Mouse (Mus musculus): ENCODE measurements around the gene Nlrc5.

The Nlrc5 gene

DNA sequence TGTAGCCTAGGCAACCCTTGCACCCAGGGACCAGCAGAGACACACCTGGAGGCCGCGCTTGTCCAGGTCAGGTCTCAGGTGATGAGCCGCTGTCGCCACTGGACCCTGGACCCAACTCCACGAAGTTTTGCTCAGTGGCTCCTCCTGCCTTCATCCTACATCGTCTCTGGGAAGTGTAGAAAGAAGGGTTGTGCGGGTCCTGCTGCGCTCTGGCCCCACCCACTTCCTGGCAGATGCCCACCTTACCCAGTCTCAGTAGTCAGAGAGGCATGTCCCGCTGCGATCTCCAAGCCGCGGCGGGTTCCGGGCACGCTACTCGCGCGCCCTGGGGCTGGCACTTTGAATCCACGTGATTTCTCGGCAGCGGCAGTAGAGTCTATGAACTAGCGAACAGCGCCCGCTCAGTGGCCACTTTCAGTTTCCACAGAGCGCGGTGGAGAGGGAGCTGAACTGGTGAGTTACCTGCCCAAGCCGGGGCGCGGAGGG, at the start of gene Nlrc5:
TSS of gene Nlrc5 (plus strand) at position 376 of the 486 bp plus-strand sequence.
- in situ Hi-C loops (cut with MboI, MseI): no loop called here

DNA sequence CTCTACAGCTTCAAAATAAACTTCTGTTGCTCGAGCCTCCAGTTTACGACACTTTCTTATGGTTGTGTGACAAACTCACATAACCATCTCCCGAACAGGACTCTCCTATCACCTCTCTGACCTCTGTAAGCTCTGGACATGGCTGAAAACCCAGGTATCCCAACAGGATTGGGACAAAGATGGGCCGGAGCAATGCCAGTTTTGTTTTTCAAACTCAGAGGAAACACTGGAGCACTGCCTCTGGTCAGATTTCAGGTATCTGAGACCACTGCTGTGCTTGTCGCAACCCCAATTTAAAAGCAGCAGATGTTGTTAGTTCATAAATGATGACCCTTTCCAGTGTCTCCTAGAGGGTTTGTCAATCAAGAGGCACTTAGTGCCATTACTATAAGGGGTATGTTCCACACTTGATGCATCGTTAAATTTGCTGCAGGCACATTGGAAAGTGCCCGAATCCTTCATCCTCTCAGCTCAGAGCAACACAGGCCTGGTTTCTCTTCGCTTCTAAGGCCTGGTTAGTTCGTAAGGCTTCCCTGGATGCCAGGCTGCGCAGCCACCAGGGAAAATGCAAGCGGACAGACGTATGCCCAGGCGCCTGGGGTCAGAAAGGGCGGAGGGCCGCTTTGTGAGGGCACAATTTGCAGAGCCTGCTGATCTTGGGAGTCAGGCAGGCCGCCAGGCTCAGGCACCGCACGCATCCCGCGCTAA, 48.5 kb upstream of the Nlrc5 start:
- in situ Hi-C loops (cut with MboI, MseI): no loop called here

DNA sequence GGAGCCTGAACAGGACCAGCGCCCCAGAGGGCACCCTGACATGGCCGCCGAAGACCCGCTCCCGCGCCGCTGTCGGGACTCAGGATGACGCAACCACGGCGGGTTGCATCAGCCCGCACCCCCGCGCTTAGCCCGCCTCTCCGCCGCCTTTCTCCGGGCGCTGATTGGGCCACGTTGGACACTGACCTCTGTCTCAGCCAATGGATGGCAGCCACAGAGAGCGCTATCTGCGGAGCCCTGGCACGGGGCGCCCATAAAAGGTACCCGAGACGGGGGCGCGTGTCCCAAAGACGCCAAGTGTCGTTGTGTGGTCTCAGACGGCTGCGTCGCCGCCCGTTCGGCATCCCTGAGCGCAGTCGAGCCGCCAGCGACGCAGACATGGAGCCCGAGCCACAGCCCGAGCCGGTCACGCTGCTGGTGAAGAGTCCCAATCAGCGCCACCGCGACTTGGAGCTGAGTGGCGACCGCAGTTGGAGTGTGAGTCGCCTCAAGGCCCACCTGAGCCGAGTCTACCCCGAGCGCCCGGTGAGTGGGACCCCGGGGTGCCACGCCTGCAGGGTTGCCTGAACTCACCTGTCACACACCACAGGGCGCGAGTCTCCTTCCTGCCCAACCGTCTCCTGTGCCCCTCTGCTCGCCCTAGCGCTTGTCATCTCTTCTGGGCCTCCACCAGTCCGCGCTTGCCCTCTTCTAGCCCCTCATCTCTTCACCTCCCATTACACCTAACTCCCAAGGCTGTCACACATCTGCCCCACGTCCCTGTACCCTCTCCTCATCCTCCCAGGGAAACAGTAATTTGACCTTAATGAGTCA, 47.7 kb upstream of the Nlrc5 start, which contains the start of gene Herpud1:
TSS of gene Herpud1 (plus strand) at position 225 of the 813 bp plus-strand sequence.
- in situ Hi-C loops (cut with MboI, MseI): no loop called here

DNA sequence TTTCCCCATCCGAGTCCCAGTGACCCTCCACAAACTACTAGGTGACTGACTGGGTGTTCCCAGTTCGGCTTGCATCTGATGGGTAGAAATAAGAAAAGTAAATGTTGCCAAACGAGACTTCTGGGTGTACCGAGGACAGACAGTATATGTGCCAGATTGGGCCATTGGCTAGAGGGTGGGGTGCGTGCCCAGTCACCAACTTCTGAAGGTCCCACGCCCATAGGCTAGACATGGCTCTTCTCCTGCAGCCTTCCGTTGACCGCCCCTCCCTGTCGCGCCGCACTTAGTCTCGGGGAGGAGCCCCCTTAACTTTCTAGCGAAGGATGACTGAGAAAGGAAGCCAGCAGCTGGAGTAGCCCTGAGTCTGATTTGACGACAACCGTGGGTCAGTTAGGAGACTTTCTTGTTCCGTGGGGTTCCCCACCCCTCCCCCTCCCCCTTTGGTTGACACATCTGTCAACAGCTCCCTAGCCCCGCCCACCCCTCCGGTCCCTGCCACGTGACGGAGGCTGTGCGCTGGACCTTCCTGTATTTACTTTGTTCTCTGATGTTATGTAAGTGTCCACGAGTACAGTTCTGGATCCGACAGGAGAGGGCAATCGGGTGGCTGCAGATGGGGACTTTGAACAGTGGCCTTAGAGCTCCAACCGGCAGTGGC, 47.0 kb upstream of the Nlrc5 start:
- in situ Hi-C loops (cut with MboI, MseI): no loop called here

DNA sequence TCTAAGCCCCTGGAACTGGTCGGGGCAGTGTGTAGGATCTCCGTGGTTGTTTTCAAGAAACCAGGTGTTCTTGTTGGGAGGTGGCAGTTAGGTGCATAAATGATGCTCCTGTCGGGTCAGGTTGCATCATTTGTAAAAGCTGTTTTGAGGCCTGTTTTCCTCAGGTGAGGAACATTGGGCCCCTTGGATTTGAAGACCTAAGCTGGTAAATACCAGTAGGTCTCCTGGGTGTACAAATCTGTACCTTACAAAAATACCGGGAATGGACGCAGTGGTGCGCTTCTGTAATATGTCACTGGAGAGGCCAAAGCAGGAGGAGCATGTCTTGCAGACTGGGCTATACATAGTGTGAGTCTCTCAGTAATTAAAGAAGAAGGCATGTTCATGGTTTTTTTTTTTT, 46.4 kb upstream of the Nlrc5 start:
- in situ Hi-C loops (cut with MboI, MseI): no loop called here

DNA sequence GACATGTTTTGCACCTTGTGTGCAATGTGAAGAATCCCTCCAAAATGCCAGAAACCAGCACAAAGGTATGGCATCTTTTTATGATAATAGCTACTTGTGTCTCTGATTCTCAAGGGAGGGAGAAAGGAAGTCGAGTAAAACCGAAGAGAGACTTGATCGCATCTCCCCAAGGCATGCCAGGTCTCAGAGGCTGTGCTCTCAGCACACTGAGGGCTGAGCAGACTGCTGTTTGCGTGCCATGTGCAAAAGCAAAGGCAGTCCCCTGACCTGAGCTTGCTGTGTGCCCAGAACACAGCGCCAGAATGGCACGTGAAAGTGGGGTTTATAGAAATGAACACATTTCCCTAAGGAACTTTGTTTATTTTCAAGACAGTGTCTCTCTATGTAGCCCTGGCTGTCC, 44.6 kb upstream of the Nlrc5 start:
- in situ Hi-C loops (cut with MboI, MseI): no loop called here

DNA sequence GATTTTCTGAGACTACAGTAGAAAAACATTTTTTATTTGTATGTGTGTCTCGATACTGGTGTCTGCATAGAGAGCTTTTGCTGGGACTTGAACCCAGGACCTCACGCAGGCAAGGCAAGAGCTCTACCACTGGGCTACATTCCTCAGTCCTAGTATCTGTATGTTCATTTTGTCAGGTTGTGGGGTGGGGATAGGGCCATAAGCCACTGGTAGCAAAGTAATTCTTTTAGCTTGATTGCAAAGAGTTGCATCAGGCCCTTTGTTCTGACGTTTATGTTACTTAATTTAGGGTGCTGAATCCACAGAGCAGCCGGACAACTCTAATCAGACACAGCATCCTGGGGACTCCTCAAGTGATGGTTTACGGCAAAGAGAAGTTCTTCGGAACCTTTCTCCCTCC, 43.7 kb upstream of the Nlrc5 start:
- in situ Hi-C loops (cut with MboI, MseI): loop anchor here (10.0 kb wide), 1 partner anchor 56 kb away; no protein-coding TSS in a partner anchor

DNA sequence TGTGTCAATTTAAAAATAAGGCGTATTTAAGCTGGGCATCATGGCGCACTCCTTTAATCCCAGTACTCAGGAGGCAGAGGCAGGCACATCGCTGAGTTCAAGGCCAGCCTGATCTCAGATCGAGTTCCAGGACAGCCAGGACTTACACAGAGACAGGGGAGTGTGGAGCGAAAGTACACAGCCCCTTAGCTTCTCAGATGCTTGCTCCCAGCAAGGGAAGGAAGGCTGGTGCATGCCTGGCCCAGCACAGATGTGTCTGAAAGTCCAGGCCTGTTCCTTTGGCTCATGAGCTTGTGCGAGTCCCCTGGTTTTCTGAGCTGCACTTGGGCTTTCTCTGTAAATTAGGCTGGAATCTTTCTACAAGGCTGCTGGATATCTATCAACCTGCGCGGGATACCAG, 43.2 kb upstream of the Nlrc5 start:
- in situ Hi-C loops (cut with MboI, MseI): loop anchor here (10.0 kb wide), 1 partner anchor 56 kb away; no protein-coding TSS in a partner anchor

DNA sequence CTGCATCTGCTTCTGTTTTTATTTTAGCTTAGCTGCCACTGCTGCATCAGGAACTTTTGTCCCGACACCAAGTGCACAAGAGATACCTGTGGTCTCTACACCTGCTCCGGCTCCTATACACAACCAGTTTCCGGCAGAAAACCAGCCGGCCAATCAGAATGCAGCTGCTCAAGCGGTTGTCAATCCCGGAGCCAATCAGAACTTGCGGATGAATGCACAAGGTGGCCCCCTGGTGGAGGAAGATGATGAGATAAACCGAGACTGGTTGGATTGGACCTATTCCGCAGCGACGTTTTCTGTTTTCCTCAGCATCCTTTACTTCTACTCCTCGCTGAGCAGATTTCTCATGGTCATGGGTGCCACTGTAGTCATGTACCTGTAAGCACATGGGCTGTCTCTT, 42.0 kb upstream of the Nlrc5 start:
- in situ Hi-C loops (cut with MboI, MseI): loop anchor here (10.0 kb wide), 1 partner anchor 57 kb away; no protein-coding TSS in a partner anchor

DNA sequence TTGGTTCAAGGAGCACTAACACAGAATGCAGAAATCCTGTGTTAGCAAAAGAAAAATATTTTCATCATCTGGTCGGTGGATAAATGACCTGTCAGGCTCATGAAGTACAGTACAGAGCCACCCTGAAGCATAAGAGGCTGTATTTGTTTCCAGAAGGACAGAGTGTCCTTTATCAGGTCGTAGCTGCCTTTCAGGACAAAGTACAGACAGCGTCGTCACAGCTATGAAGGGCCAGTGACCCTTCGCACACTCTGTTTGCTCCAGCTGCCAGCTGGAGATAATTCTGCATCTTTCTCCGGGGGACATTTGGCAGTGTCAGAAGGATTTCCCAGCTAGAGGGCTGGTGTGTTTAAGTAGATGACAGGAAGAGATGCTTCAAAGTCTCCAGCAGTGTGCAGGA, 41.5 kb upstream of the Nlrc5 start:
- in situ Hi-C loops (cut with MboI, MseI): loop anchor here (10.0 kb wide), 1 partner anchor 58 kb away; no protein-coding TSS in a partner anchor

DNA sequence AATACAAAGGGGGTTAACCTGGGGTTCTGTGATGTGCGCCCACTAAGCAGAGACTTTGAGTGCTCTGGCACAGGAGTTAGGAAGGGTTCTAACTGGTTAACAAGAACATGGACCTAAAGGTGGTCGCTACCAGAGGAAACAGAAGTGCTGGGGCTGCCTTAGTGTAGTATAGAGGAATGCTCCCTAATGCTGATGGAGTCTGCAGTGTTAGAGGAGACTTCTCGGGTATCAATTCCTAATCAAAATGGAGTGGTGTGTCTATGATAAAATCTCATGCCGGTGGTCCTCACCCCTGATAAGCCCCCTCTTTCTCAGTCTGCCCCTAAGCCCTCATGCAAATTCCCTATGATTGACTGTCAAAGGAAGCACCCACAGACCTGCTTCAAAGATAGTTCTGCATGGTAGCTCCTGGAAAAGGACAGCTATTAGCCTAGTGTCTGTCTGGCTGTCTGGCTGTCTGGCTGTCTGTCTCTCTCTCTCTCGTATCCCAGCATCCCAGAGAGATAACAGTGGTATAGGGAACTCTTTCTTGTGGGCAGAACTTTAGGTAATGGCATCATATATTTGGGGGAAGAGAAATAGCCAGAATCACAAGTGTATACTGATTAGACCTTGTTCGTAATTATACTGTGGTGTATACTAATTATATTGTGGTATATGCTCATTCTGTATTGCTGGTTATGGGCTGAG, 38.2 kb upstream of the Nlrc5 start:
- in situ Hi-C loops (cut with MboI, MseI): loop anchor here (10.0 kb wide), 1 partner anchor 61 kb away; no protein-coding TSS in a partner anchor

DNA sequence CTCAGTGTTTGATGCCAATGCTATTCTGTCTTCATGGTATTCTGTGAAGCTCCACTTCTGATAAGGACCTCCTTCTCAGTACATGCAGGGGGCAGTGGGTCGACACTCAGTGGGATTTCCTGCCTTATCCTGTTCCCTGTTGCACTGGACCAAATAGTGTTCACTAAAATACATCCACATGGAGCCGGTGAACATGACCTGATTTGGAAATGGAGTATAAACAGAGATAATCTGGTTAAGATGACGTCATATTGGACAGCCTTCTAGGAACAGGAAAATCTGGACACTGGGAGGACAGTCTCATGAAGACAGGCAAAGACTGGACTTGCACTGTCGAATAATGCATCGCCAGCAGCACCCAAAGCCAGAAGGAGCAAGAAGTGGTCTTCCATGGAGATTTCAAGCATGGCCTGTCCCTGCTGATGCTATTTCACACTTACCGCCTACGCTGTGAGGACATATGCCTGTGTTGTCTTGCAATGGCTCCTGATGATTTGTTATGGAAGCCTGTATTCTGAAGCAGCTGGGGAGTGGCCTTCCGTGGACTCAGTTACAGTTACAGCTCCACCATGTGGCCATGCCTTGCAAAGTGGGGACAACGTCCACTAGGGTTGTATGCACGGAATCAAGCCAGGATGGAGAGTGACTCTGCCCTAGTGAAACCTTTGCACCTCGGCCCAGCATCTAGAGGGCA, 37.0 kb upstream of the Nlrc5 start:
- in situ Hi-C loops (cut with MboI, MseI): loop anchor here (10.0 kb wide), 1 partner anchor 62 kb away; no protein-coding TSS in a partner anchor

DNA sequence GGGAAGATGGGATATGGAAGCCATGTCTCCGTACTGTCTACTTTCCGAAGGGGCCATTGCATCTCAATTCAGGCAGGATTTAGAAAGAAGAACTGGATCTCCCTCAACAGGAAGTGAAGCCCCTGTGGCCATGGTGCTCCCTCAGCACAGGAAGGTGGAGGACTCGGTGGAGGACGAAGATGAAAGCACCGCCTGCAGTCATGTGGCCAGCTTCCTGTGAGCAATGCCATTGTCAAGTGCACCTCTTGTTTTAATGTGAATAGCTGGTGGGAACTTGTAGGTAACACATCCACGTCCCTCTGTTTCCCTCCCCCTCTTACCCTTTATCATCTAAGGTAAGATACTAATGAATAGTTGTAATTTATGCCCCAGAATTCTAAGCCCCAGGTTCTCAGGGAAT, 35.6 kb upstream of the Nlrc5 start:
- in situ Hi-C loops (cut with MboI, MseI): loop anchor here (10.0 kb wide), 1 partner anchor 64 kb away; no protein-coding TSS in a partner anchor

DNA sequence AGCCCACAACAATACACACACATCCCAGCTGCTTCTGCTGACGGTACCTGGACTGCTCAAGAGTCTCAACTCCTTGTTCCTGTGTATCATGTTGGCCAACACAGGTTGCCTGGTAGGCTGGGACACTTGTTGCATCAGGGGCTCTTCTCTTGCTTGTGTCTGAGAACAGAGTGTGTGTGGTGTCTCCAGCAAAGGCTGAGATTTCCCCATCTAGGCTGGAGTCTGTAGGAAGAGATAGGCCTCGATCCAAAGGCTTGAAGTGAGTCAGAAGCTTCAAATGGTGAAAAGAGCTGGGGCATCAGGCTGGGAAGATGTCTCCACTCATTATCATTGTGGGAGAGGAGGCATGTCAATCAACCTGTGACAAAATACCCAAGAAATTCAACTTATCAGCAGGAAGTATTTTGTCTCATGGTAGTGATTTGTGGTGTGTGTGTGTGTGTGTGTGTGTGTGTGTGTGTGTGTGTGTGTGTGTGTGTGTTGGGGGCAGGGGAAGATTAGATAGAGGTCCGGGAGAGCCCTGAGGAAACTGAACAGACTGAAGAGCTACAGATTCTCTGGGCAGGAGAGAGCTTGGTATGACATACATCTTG, 34.7 kb upstream of the Nlrc5 start:
- in situ Hi-C loops (cut with MboI, MseI): loop anchor here (10.0 kb wide), 1 partner anchor 65 kb away; no protein-coding TSS in a partner anchor

DNA sequence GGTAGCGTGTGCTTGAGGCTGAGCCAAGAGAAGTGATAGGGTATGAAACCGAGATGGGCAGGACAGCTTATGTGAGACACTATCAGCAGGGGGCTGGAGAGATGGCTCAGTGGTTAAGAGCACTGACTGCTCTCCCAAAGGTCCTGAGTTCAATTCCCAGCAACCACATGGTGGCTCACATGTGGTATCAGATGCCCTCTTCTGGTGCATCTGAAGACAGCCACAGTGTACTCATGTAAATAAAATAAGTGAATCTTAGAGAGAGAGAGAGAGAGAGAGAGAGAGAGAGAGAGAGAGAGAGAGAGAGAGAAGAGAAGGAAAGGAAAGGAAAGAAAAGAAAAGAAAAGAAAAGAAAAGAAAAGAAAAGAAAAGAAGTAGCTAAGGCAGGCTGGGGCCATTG, 34.2 kb upstream of the Nlrc5 start:
- in situ Hi-C loops (cut with MboI, MseI): loop anchor here (10.0 kb wide), 1 partner anchor 65 kb away; no protein-coding TSS in a partner anchor

DNA sequence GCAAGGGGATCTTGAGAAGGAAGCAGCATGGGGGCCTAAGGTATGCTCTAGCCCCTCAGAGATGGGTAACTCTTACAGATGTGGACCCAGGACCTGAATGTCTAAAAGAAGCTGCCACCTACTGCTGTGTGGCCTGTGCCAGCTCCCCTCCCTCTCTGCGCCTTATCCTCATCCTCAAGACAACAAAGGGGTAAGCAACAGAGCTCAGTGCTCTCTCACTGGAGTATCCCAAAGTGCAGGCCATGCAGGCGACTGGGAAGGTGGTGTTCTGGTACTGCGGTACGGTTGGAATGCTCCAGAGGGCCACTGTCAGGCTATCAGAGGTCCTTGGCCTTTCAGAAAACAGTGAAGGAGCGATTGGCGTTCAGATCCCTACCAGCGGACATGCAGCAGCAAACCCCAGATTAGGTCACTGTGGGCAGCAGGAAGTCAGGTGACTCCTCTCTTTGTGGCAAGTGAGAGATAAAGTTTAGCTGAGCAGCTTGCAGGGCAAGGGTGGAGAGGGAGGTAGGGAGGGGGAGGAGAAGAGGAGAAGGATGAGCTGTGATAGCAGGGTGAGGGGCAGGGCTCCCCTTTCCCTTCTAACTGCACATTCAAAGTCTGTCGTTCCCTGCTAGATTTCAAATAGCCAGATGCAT, 25.6 kb upstream of the Nlrc5 start:
- in situ Hi-C loops (cut with MboI, MseI): no loop called here

DNA sequence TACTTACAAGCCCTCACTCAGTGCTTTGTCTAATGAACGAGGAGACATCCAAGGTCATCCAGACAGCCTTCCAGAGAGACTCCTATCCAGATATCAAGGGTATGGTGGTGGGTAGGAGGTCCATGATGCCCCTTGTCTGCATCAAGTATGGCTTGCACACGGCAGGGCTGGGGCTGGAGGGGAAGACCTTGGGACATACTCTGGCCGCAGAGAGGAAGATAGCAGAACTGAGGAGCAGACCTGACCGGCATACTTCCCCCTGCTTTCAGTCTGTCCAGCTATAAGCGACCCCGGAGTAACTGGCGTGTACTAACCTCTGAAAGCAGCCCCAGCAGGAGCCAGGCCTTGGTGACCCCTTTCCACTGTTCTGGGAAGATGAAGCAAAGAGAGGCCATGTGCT, 24.6 kb upstream of the Nlrc5 start:
- in situ Hi-C loops (cut with MboI, MseI): no loop called here

DNA sequence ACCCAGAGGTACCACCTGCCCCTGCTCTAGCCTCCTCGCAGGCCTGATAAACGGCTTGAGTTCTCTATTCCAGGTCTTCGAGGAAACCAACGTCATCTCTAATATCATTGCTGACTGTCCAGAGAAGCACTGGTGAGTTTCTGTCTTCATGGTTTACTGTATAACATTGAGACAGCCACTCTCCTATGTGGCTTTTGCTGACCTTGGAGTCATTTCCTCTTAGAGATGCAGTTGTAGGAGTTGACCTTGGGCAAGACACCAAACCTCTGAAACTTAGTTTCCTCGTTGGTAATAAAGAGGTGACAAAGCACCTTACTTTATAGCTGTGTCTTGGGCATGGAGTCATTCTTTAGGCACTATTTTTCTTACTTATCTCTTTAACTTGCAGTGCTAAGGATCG, 21.6 kb upstream of the Nlrc5 start:
- in situ Hi-C loops (cut with MboI, MseI): no loop called here

DNA sequence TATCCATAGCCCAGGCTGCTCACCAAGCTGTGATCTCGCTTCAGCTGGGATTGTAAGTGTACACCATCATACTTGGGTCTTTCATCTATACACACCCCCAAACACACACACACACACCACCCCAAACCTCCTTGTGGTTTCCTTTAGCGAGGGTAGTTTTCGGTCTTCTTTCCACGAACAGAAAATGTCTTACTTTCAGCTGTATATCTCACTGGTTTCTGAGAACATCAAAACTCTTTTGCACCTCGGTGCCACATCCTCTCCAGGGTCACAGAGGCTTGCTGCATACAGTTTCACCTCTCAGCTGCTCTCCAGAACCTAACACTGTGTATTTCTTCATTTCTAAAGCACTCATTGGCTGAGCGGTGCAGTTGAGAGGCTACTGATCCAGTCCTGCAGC, 20.6 kb upstream of the Nlrc5 start:
- in situ Hi-C loops (cut with MboI, MseI): no loop called here

DNA sequence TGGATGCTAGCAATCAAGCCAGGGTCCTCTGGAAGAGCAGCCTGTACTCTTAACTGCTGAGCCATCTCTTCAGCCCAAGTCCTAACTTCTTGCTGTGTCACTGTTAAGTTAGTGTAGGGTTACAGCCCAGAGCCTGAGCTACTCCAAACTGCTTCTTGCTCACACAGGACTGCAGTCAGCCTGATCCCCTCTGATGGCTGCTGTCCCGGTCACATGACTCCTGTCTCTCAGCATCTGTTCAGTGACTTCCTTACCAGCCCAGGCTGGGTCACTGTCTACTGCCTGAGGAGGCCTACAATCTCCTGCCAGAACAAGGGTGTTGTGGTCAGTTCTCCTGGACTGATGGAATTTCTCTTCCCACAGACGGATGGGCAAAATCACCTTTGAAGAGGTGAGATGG, 18.9 kb upstream of the Nlrc5 start:
- in situ Hi-C loops (cut with MboI, MseI): no loop called here

All from T-helper 1 cell (primary cell).